Mouse (Mus musculus) WW6 (cell line): ENCODE results near the gene Tent5a.

ENCODE experiments used
- DNase-seq: peaks from one replicate; pipeline ENCODE4 v3.0.0-alpha.2; 2013; ENCODE audit warnings: low read depth, low spot score

Tent5a gene

DNA sequence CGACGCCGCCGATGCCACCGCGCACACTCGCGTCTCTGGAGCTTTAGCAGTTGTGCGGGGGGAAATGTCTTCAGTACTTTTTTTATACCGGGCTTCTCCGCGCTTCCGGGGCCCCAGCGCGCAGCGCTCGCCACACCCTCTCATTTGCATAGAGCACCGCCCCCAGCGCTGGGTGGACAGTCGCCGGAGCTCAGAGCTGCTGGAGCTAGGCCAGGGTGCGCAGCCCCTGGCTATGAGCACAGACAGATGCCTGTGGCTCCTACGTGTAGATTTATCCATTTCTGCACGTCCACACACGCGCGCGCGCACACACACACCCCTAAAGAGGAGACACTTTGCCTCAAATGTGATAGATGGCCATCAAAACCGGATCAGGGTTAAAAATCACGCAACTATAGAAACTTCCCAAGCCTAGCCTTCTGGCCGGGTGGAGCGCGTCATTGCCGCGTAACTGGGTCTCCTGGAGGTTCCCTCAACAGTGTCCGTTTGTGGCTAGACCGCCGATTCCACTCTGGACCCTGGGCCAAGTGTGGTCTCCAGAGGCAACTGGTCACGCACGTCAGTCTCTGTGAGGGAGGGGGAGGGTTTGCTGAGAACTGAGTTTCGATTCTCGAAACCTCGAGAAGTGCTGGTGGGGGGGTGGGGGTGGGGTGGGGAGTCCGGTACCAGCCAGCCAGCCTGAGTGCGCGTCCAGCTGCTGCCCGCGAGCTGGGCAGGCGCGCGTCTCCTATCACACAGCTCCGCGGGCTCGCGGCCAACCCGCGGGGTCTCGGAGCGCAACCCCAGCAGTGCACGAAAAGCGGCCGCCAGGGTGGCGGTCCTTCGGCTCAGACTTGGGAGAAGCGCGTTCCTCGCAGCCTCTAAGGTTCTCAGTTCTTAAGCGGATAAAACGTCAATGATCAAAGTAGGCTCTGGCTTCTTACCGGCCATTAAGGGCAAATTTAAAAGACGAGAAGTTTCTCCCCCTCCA is at the start of gene Tent5a:
Tent5a (minus strand) TSS at position 107 of the 970 bp plus-strand sequence.
- peak; percentile 42 for DNase-seq

DNA sequence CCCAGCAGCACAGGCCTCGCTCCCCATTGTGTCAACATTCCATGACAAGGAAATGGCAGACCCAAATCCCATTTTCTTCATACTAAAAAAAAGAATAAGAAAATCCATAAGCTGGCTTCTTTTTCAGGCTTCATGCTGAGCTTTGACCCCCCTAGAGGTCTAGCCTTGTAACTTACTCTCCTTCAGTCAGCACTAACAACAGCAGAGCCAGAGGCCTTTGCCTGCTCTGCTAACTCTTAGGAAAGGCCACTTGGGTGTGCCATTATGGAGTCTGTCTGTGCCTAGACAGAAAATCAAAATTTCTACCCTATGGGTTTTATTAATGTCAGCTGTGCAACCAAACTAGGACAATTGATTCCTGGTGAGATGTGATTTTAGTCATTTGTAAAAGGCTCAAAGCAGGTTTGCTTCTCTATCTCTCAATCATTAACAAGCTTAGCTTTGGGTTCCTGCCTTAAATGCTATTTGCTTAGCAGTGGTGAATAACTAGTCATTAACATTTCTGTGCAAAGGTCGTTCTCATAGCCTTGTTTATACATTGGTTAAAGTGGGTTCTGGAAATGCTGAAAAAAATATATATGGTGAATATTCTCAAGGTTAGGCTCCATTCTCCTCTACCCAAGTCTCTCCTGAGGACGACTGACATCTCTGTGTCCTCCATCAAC is 49.6 kb upstream of the Tent5a start:
- no peak for DNase-seq

DNA sequence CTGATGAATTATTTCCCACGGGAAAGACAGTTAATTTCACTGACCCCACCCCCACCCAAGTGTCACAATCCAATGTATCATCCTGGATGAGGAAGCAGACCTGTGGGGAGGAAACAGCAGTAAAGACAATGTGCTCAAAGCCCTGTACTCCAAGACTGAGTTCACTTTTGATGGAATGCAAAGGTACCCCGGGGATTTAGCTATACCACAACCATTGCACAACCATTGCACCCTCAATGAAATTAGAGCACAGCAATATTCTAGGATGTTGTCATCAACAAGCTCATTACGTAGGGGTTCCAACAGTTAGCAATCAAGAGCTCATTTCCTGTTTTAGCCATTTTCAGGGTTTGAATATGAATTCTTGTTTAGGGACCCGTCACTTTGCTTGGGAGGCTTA is 48.0 kb upstream of the Tent5a start:
- DNase-seq = no peak

DNA sequence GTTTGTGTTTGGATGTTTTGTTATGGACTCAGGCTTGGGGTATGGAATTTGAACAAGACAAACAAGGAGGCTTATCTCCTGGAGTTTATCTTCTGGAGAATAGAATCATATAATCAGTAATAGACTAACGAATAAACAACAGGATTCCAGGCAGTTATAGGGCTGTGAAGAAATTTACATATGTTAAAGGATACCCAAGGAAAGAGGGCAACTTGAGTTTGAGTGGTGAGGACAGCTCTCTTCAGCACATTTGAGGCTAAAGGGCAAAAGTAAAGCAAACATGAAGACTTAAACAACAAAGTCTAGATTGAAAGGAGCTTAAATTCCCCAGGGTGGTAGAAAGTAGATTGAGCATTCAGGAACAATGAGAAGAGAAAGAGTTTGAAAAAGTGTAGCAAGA is 44.9 kb upstream of the Tent5a start:
- DNase-seq = no peak

DNA sequence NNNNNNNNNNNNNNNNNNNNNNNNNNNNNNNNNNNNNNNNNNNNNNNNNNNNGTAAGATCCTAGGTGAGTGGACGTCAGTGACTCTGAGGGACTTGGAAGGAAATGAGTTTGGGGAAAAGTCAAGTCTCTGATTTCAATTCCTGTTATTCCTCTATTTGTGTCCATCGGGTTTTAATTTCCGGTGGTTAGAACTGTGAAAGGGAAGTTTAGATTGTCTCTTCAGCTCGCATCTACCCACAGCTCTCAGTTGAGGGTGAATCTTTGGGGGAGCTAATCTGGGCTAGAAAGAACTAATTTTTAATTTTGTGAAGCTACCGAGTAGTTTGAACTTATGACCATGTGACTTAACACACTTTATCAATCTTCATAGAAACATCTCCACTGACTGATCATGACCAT is 42.4 kb upstream of the Tent5a start:
- DNase-seq = no peak

DNA sequence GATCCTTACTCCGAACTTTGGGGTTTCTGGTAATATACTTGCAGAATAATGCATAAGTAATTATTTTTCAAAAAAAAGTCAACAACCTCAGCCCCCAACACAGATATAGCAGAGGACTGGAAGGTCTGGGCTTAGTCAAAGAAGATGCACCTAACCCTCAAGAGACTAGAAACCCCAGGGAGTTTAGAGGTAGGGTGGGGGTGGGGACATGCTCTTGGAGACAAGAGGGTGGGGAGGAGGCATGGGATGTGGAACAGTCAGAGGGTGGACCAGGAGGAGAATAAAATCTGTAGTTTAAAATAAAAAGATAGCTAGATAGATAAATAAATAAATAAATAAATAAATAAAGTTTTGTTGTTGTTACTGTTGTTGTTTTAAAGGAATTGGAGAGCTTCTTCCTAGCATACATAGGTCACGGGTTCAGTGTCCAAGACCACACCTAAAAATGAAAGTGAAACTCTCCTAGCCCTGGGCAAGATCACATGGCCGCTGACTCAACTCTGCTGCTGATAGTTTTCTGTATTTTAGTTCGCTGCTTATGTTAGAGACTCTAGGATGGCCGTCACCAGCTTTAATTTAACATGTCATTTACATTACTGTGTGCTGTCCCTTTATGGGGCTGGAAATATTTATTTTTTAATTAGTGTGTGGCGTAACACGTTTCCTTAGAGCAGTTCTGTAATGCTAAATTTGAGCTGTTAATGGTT is 30.2 kb upstream of the Tent5a start:
- no peak for DNase-seq

DNA sequence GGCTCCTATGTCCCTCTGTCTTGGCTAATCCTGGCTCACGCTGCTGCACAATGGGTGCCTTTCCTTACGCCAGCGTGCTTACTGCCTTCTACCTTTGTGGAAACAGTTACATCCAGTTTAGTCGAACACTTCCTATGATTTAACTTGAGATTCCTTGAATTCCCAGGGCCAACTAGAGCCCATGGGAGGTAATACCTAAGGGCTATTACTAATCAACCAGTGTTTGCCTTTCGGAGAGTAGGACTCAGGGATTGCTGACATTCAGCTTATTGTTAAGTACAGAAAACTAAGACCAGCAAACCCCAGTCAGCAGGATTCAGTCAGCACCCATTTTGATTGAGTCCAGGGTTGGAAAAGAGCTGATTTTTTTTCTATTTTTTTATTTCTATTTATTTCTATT is 28.4 kb upstream of the Tent5a start:
- no peak for DNase-seq

DNA sequence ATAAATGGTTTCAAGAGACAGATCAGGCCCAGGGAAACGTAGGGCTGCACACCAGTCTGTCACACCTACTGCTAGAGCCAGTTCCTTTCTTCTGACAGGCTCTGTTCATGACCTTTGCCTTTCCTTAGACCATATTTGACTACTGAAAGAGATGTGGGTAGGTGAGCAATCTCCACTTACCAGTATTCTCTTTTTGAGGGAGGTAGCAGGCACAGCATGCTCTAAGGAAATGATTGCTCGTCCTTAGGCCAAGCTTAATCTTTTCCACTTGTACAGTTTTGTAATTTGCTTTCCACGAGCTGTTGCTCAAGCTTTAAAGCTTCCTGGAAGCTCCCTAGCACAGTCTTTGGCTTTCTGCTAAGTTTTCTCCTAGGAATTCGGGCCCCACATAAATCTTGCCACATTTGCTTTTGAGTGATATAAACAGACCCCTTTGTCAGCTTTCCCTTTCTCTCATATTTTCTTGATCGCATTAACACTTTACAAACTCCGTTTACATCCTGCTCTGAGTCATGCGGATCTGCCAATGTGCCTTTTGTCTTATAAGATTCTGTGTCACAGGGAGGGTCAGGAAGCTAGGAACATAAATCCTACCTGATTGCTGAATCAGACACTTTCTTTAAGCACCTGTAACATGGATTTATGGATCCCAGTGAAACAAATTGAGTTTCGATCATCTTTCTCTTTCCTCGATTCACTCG is 20.8 kb upstream of the Tent5a start:
- DNase-seq = no peak

DNA sequence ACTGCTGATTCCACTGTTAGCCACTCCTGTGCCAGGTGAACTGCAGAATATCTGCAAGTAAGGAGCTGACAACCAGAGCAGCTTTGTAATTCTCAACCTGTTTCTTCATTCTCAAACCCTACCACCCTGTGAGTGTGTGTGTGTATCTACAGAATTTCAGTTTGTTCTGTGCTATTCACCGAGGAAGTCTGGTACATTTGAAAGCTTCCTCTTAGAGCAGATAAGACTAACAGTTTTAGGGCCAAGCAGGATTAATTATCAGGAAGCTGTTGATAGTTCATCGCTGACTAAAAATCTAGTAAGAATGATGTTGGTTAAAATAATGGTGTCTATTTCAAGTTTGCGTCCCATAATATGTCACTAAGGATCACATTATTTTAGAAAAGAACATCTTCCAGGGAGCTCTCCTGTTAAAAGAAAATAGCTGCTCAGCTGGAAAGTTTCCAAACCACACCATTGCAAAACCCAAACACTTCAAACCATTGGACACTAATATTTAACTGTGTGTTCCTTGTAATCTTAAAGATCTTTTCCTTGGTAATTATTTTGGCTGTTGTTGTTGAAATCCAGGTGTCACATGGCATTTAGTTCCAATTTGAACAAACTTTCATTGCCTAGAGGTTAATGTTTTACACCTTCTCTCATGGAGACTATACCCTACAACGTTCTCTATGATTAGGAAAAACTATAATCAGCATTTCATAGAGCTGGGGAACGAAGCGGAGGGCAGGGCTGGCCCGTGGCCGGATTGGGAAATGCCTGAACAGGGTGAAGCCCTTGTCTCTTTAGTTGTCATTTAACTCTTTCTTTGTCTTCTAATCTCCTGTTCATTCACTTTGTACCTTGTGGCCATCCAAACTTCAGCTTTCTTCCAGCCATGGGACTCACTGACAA is 16.0 kb upstream of the Tent5a start:
- DNase-seq = no peak

DNA sequence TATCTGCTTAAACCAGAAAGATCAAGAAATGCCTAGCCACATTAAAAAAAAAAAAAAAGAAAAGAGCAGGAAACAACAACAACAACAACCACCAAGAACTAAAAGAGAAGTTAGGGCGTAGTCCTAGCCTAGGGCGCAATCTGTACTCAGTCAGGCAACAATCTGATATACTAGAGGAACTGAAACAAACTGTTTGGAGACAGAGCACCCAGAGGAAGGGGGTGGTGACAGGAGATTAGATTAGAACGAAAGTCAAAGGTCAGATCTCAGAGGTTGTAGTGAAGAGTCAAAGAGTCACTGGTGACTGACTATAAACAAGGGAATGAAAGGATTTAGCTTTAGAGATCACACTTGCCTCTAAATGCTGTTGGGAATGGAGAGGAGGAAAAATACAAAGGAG is 13.2 kb upstream of the Tent5a start:
- DNase-seq = no peak

DNA sequence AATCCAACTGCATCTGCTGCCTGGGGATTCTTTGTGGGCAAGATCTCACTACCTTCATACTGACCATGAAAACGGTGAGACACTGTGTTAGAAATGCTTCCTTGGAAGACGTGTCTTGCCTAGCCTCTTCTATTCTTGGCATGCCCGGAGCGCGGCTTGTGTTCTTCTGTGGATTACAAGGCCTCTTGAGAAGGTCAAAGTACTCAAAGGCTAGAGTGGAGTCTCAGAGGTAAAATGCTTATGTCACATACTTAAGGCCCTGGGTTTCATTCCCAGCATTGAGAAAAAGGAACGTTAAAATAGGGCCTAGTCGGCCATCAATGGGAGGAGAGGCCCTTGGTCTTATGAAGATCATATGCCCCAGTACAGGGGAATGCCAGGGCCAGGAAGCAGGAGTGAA is 8.9 kb upstream of the Tent5a start:
- no peak for DNase-seq

DNA sequence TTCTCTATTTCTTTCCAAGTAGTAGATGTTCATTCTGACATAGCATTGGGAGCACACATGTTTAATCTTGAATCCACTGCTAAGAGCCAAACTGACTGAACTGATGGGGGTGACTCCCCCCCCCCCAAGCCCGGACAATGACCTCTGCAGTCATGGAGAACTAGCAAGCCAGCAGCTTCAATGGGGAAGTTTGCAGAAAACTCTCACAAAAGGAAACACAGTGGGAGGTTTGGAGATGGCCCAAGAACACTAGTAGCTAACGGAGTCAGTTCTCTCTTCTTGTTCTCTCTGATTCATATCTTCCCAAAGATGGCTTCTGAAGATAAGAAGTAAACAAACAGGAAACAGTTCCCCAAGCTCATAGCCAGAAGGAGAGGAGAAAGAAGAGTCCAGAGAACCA is 4.4 kb upstream of the Tent5a start:
- no peak for DNase-seq

DNA sequence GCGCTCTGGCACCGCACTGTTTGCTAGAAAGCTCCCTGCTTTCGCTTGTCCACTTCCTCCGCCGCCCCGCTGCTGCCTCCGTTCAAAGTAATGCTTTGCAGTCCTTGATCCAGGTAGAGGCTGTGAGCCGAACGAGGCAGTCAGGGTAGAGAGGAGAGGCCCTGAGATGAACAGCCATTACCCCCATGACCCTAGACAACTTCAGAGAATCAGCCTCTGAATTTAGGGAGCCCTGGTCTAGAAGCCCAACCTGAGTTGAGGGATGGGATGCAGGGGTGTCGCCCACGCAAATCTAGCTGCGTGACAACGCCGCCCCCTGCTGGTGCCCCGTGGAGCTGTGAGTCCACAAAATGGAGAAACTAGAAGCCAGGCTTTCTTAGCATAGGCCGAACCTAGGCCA is 1.1 kb upstream of the Tent5a start:
- peak; percentile 61 for DNase-seq

DNA sequence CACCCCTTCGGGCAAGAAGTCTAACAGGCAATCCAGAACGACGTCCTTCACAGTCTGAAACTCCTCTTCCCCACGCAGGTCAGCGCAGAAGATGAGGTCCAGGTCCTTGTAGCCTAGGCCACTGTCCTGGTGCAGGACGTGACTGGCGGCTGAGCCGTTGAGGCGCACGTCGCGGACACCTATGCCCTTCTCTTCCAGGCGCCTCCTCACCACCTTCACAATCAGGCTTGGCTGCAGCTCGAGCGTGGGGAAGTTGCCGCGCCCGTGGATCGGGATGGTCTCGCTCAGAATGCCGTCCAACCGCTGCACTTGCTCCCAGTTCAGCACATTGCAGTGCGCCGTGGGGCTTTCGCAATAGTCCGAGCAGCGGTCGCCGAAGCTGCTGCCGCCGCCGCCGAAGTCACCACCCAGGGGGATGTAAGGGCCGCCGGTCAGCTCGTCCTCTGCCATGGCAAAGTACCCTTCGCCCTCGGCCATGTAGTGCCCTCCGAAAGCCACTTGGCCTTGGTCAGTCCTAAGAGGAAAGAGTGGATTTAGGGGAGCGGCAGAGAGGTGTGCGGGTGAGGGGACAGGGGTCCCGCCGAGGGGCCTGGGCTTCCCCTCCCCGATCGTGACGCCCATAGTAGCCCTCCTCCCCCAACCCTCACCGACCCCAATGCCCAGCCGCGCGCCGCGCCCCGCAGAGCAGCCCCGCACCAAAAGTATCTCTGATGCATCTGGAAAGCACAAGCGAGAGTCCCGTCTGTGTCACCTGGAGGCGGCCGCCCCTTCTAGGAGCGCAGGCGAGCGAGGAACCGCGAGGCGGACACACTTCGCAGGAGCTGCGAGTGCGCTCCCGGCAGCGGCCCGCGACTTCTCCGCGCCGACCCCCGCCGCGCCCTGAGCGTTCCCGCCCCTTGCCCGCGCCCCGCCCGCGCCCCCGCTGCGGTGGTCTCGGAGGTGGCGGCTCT is 581 bp downstream of the Tent5a start:
- no peak for DNase-seq

DNA sequence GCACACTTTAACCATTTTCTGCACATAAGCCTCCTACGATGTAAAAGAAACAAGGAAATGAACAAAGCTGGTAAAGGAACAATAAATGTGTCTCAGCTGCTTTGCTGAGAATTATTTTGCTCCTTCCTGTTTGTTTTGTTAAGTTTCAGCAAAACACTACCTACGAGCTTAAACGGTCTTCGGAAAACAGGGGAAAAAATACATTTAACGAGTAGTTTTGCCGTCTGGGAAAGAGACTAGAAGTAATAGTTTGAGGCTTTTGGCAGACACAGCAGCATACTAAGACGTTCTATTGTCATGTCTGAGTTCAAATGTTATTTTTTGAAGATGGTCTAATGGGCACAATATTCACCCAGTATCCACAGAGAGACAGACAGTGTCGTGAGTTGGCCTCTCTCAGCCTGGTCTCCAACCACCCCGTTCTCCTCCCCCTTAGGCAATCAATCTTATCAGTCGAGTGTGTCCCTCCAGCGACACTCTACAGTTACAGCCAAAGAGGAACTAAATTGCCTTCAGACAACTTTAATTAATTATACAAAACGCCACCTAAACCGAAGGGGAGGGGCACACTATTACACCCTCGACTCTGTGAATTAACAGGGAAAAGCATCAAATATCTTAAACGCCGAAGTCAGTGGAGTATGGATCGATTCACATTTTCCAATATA is 1.8 kb downstream of the Tent5a start:
- DNase-seq = no peak

DNA sequence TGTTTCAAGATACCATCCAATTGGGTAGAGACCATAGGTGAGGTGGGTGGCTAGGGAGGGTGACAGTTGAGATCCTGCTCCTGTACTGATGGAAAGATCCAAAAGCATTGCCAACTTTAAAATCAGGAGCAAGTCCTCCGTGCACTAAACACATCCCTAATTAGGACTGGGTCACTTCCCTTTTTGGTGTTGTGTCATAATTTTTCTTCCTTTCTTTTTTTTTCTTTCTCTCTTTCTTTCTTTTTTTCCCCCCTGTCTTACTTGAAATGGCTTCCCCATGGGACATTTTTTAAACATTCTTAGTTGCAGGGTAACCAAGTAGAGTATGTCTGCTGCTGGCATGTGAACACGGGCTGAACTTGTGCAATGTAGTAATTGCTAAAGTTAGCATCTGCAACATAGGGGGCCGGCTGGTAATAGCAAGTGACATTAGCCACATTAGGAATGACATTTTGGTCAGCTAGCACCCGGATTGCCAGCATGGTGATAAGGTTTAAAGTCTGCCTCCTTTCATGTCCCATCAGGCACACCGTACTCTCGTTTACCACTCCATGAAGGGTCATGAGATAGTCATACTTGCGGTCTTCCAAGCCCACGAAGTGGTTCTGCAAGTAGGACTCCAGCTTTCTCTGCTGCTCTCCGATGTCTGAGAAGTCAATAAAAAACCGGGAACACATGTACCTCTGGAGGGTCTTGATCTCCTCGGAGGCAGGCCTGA is 2.8 kb downstream of the Tent5a start:
- DNase-seq = no peak

DNA sequence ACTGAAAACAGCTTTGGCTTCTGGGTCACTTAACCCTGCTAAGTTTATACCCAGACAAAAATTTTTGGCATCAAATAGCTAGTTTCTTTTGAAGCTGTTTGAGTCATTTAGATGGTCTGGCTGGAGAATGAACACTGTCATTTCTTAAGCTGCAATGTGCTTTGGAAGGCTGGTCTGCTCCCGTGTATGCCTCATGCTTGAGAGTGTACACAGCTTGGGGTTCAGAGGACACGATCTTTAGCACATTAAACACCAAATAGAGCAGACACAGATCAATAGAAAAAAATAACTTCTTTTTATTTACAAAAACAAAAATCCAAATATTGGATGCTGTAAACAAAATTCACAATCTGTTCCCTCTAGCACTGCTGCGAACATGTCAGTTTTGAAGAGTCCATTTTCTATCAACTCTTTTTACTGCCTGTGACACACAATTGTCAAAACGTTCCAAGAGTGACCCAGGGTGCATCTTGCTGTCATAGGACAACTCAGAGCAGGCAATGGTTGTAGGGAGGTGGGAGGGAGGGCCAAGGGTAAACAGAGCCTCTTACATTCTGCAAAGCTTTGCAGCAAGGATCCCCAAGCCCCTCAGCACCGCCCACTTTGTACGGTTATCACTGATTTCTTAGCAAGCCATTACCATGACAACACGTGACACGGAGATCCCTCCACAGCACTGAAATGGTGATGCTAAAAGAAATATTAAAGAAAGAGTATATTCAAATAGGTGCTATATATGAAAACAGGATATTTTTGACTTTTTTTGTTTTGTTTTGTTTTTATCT is 6.8 kb downstream of the Tent5a start:
- DNase-seq = no peak

DNA sequence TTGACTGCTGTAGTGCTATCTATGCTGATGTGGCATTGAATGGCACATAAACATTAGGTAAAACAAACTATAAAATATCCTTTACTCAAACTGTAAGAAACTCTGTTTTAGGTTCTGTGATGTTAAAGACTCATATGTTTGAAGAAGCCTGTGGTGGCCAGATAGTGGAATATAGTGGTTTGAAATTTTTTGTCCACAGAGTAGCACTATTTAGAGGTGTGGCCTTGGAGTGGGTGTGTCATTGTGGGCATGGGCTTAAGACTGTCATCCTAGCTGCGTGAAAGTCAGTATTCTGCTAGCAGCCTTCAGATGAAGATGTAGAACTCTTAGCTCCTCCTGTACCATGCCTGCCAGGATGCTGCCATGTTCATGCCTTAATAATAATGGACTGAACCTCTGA is 11.0 kb downstream of the Tent5a start:
- no peak for DNase-seq
